Mouse (Mus musculus) mature B cell (primary cell): Measurements from ENCODE around the gene Olfr155.

Experiments used
- in situ Hi-C: fragments of 300-500 bp; cut with MboI; formaldehyde crosslinking; loops from 2 replicates; pipeline ENCODE4 v1.14.3; 2019

Gene Olfr155

DNA sequence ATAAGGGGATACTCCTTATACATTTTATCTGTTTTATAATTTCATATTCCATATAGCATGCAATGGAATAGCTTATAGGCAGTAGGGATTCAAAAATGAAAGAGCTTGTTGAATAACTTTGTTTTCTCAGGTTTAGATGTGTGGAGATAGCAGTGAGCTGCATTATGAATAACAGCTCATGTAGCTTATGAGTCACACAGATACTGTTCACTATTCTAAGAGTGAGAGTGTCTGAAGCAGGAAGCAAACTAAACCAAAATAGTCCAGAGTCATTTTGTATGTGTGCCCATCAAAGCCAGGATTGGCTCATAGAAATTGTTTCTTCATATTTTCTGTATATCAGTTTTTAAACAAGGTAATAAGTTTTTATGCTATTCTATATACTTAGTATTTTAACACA, 45.8 kb downstream of the Olfr155 start:
- in situ Hi-C loops, result no loop called here

- in situ Hi-C loops, result no loop called here
Measured at GRCm38 (mm10) chr4:43899197-43899596, 47.8 kb downstream of the Olfr155 start.

DNA sequence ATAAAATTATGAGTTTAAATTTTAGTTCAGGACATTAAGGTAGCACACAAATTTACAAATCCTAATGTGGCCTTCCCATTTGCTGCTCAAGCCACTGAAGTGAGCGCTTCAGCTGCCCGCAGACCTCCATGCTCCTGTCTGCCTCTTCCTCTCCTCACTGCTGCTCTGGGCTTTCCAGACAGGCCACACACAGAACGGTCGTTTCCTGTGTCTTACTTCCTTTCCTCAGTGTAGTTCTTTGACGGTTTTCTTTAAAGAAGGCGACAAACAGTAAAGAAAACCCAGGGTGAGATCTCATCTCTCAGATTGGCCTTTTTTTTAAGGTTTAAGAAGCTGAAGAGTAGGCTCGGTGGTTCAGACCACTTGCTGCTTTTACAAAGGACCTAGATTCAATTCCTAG, 52.3 kb downstream of the Olfr155 start:
- in situ Hi-C loops, result no loop called here

DNA sequence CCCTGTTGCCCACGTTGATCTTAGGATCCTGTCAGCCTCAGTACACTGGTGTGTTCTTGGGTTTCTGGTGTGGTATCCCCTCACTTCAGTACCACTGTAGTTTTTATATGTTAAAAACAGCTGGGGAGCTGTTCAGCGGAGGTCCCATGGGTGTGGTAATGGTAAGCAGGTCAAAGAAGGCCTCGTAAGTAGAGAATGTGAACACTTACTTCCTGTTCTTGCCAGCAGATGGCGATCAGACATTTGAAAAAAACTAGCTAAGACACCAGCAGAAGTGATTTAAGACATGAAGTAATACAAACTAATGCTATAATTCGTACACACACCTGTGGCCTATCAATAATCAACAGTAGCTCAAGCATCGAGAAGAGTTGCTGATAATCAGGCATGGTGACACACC, 55.1 kb downstream of the Olfr155 start:
- in situ Hi-C loops, result no loop called here
